Mouse (Mus musculus): Measurements from ENCODE around the gene Tirap. TPM values are rescaled to one million over a fixed set of nuclear protein-coding genes. Genes with fewer than 3 reads are reported as not detected.

The Tirap gene
- total and polyA plus RNA-seq, 2 experiments from 2014 or later, result 5.5 to 13.2 TPM

DNA sequence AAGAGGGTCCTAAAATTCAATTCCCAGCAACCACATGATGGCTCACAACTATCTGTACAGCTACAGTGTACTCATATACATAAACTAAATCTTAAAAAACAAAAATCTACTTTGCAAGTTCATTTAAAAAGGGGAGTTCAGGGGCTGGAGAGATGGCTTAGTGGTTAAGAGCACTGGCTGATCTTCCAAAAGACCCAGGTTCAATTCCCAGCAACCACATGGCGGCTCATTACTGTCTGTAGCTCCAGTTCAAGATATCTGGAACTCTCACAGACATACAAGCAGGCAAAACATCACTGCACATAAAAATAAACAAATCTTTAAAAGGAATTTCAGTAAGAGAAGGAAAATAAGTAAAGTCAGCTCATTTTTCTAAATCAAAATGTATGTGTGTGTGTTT, 38.3 kb upstream of the Tirap start:
- 0 out of 2 replicates have a peak, but pooled peaks cover 10% of the 10 kb centered on the region for H3K36me3 ChIP-seq (replicated peaks; ENCODE audit: control insufficient read depth, insufficient read depth, low read length)
- H3K9ac ChIP-seq (replicated peaks; ENCODE audit: low read depth, low read length), result no peak overlapping the region
- no peak for DNase-seq (ENCODE audit: low spot score)
- TF ChIP-seq CTCF (IDR thresholded peaks at IDR 0.05; ENCODE audit: low read depth) (no peak), EP300 (IDR thresholded peaks at IDR 0.05; ENCODE audit: low read depth) (no peak)
- WGBS, result 96% methylated on average over 1 of the region's 1 CpGs
- H3K27me3 ChIP-seq (ENCODE audit: control insufficient read depth, insufficient read depth, low read length), result no peaks in the 10 kb centered on the region
- no peak overlapping the region for H3K4me2 ChIP-seq (ENCODE audit: low read depth, low read length)
- no peaks in the 10 kb centered on the region for H3K9me3 ChIP-seq (replicated peaks; ENCODE audit: control insufficient read depth, low read length)
- H3K27ac ChIP-seq (ENCODE audit: low read depth), result no peak overlapping the region
- H3K4me3 ChIP-seq (ENCODE audit: low read depth, low read length), result no peak overlapping the region
- H3K4me1 ChIP-seq (ENCODE audit: control insufficient read depth, insufficient read depth), result no peaks in the 10 kb centered on the region
- no peak for ATAC-seq (ENCODE audit: insufficient read depth, low read depth)

GRCm38 (mm10) chr9:35235996-35236395, 35.9 kb upstream of the Tirap start:
- no peak overlapping the region for H3K4me3 ChIP-seq (ENCODE audit: low read depth, low read length)
- no peaks in the 10 kb centered on the region for H3K9me3 ChIP-seq (replicated peaks; ENCODE audit: control insufficient read depth, low read length)
- H3K4me1 ChIP-seq (ENCODE audit: control insufficient read depth, insufficient read depth), result no peaks in the 10 kb centered on the region
- WGBS, result 64% methylated on average over 3 of the region's 3 CpGs
- peaks cover 30% of the 10 kb centered on the region; the same call in 1 of the 2 replicates for H3K36me3 ChIP-seq (replicated peaks; ENCODE audit: control insufficient read depth, insufficient read depth, low read length)
- no peak for ATAC-seq (ENCODE audit: insufficient read depth, low read depth)
- no peaks in the 10 kb centered on the region for H3K27me3 ChIP-seq (ENCODE audit: control insufficient read depth, insufficient read depth, low read length)
- DNase-seq (ENCODE audit: low spot score), result no peak
- H3K4me2 ChIP-seq (ENCODE audit: low read depth, low read length), result no peak overlapping the region
- H3K27ac ChIP-seq (ENCODE audit: low read depth), result no peak overlapping the region
- no peak overlapping the region for H3K9ac ChIP-seq (replicated peaks; ENCODE audit: low read depth, low read length)
- no peak for TF ChIP-seq CTCF (IDR thresholded peaks at IDR 0.05; ENCODE audit: low read depth)
- no peak for TF ChIP-seq EP300 (IDR thresholded peaks at IDR 0.05; ENCODE audit: low read depth)

- TF ChIP-seq CTCF (IDR thresholded peaks at IDR 0.05; ENCODE audit: low read depth) (no peak), EP300 (IDR thresholded peaks at IDR 0.05; ENCODE audit: low read depth) (no peak)
- 81% methylated on average over 3 of the region's 3 CpGs for WGBS
- peaks cover 30% of the 10 kb centered on the region; the same call in 1 of the 2 replicates for H3K36me3 ChIP-seq (replicated peaks; ENCODE audit: control insufficient read depth, insufficient read depth, low read length)
- no peak overlapping the region for H3K4me3 ChIP-seq (ENCODE audit: low read depth, low read length)
- no peaks in the 10 kb centered on the region for H3K27me3 ChIP-seq (ENCODE audit: control insufficient read depth, insufficient read depth, low read length)
- DNase-seq (ENCODE audit: low spot score), result no peak
- H3K4me1 ChIP-seq (ENCODE audit: control insufficient read depth, insufficient read depth), result no peaks in the 10 kb centered on the region
- H3K9me3 ChIP-seq (replicated peaks; ENCODE audit: control insufficient read depth, low read length), result no peaks in the 10 kb centered on the region
- H3K27ac ChIP-seq (ENCODE audit: low read depth), result no peak overlapping the region
- no peak overlapping the region for H3K9ac ChIP-seq (replicated peaks; ENCODE audit: low read depth, low read length)
- no peak for ATAC-seq (ENCODE audit: insufficient read depth, low read depth)
- H3K4me2 ChIP-seq (ENCODE audit: low read depth, low read length), result no peak overlapping the region
Observed at GRCm38 (mm10) chr9:35228671-35229070, 28.6 kb upstream of the Tirap start.

DNA sequence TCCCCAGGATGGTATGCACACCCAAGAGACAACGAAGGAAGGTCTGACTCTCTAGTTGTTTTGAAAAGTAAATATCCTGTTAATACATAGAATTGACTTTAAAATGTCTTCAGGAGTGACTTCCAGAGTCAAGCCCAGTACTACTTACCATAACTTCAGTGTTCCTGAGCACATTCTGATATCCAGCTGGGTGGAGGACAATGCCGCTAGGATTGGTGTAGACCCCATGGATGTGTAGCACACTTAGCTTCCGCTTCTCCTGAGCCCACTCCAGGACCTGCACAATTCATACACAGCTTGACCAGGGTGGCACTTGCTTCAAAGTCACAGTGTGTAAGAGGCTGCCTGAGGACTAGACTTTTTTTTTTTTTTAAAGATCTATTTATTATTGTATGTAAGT, 23.4 kb upstream of the Tirap start:
- Histone ChIP-seq H3K9ac (replicated peaks; ENCODE audit: low read depth, low read length) (no peak overlapping the region), H3K4me3 (ENCODE audit: low read depth, low read length) (no peak overlapping the region), H3K36me3 (replicated peaks; ENCODE audit: control insufficient read depth, insufficient read depth, low read length) (peaks cover 41% of the 10 kb centered on the region), H3K27ac (ENCODE audit: low read depth) (no peak overlapping the region), H3K27me3 (ENCODE audit: control insufficient read depth, insufficient read depth, low read length) (no peaks in the 10 kb centered on the region), H3K4me1 (ENCODE audit: control insufficient read depth, insufficient read depth) (no peaks in the 10 kb centered on the region), H3K9me3 (replicated peaks; ENCODE audit: control insufficient read depth, low read length) (no peaks in the 10 kb centered on the region), H3K4me2 (ENCODE audit: low read depth, low read length) (no peak overlapping the region)
- ATAC-seq (ENCODE audit: insufficient read depth, low read depth) (no peak), DNase-seq (ENCODE audit: low spot score) (no peak)
- WGBS, result 93% methylated on average over 3 of the region's 3 CpGs
- TF ChIP-seq CTCF (IDR thresholded peaks at IDR 0.05; ENCODE audit: low read depth) (no peak), EP300 (IDR thresholded peaks at IDR 0.05; ENCODE audit: low read depth) (no peak)

GRCm38 (mm10) chr9:35217963-35218362, 17.9 kb upstream of the Tirap start:
- TF ChIP-seq CTCF (IDR thresholded peaks at IDR 0.05; ENCODE audit: low read depth) (no peak), EP300 (IDR thresholded peaks at IDR 0.05; ENCODE audit: low read depth) (no peak)
- H3K36me3 ChIP-seq (replicated peaks; ENCODE audit: control insufficient read depth, insufficient read depth, low read length), result peaks cover 75% of the 10 kb centered on the region
- no peaks in the 10 kb centered on the region for H3K4me1 ChIP-seq (ENCODE audit: control insufficient read depth, insufficient read depth)
- ATAC-seq (ENCODE audit: insufficient read depth, low read depth), result no peak
- 33% methylated on average over 1 of the region's 1 CpGs for WGBS
- H3K27me3 ChIP-seq (ENCODE audit: control insufficient read depth, insufficient read depth, low read length), result no peaks in the 10 kb centered on the region
- no peak overlapping the region; the same call in 1 of the 2 replicates for H3K27ac ChIP-seq (ENCODE audit: low read depth)
- H3K4me3 ChIP-seq (ENCODE audit: low read depth, low read length), result no peak overlapping the region
- no peak overlapping the region for H3K4me2 ChIP-seq (ENCODE audit: low read depth, low read length)
- no peak overlapping the region for H3K9ac ChIP-seq (replicated peaks; ENCODE audit: low read depth, low read length)
- no peak for DNase-seq (ENCODE audit: low spot score)
- H3K9me3 ChIP-seq (replicated peaks; ENCODE audit: control insufficient read depth, low read length), result no peaks in the 10 kb centered on the region

All from heart, postnatal 0 days (tissue).